Comparison of ENCODE assay signal across 8 mouse cellular contexts in the genomic region with DNA sequence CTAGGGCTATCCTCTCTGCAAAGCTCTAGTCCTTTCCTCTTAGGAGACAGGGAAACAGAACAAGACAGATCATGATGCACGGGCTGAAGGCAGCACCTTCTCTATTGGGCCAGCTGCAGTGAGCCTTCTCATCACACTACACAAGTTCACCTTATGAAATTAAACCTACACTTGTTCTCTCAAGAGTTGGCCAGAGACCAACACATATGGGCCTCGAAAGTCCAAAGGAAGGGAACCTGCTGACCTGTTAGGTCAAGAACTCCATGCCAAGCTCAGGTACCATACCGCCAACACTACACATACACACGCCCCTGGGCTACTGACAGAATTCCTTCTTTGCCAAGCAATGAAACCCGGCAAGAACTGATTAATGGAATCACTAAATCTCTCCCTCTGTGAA. TPM values are rescaled to one million over a fixed set of nuclear protein-coding genes. Genes with fewer than 3 reads are reported as not detected.
DNase-seq lines count a peak whose midpoint lies in the region; ATAC-seq and TF ChIP-seq lines count a peak whose summit lies in the region.

No protein-coding gene starts in this region.

- H3K9me3 ChIP-seq in lung, embryonic 14.5 days (ENCODE audit: low read depth, low read length), result no peaks in the 10 kb centered on the region
- H3K9me3 ChIP-seq in hindbrain, embryonic 15.5 days, result no peaks in the 10 kb centered on the region
- no peaks in the 10 kb centered on the region for H3K9me3 ChIP-seq in midbrain, embryonic 15.5 days

- 33% methylated on average over 5 of the region's 5 CpGs for WGBS in lung, embryonic 14.5 days
- 2% methylated on average over 5 of the region's 5 CpGs for WGBS in cerebellum, adult 2 months
- WGBS in hindbrain, embryonic 15.5 days, result 30% methylated on average over 5 of the region's 5 CpGs
- WGBS in midbrain, embryonic 15.5 days, result 36% methylated on average over 5 of the region's 5 CpGs

- TF ChIP-seq POLR2A in cerebellum, adult 2 months (IDR thresholded peaks at IDR 0.05; ENCODE audit: borderline replicate concordance, insufficient read depth, low read length), result no peak

- H3K9ac ChIP-seq in lung, embryonic 14.5 days, result peak overlapping the region; percentile 86
- H3K9ac ChIP-seq in hindbrain, embryonic 15.5 days, result peak overlapping the region; percentile 90
- peak overlapping the region; percentile 71 for H3K9ac ChIP-seq in midbrain, embryonic 15.5 days

- H3K4me3 ChIP-seq in lung, embryonic 14.5 days (ENCODE audit: low read depth, low read length), result peak overlapping the region; percentile 86
- H3K4me3 ChIP-seq in cerebellum, adult 2 months (replicated peaks; ENCODE audit: insufficient read depth, low read depth, low read length), result peak overlapping the region; percentile 63
- peak overlapping the region; percentile 87 for H3K4me3 ChIP-seq in hindbrain, embryonic 15.5 days
- H3K4me3 ChIP-seq in midbrain, embryonic 15.5 days, result peak overlapping the region; percentile 75

- DNase-seq in lung, embryonic 14.5 days, result no peak
- no peak for DNase-seq in lung, postnatal 4 days
- DNase-seq in cerebellum, adult 2 months, result peak; percentile 56 to 57
- no peak for DNase-seq in T-cell, adult 2 months (ENCODE audit: low spot score)

- H3K27me3 ChIP-seq in lung, embryonic 14.5 days (ENCODE audit: insufficient read depth, low read length), result no peaks in the 10 kb centered on the region
- no peaks in the 10 kb centered on the region for H3K27me3 ChIP-seq in cerebellum, adult 2 months (ENCODE audit: control insufficient read depth, insufficient read depth, low read length)
- H3K27me3 ChIP-seq in hindbrain, embryonic 15.5 days, result no peaks in the 10 kb centered on the region
- H3K27me3 ChIP-seq in midbrain, embryonic 15.5 days (replicated peaks), result no peaks in the 10 kb centered on the region

- peak overlapping the region; percentile 82 for H3K4me2 ChIP-seq in lung, embryonic 14.5 days
- peak overlapping the region; percentile 90 for H3K4me2 ChIP-seq in hindbrain, embryonic 15.5 days
- H3K4me2 ChIP-seq in midbrain, embryonic 15.5 days, result peak overlapping the region; percentile 77

- no peaks in the 10 kb centered on the region for H3K36me3 ChIP-seq in lung, embryonic 14.5 days (ENCODE audit: insufficient read depth)
- no peaks in the 10 kb centered on the region for H3K36me3 ChIP-seq in hindbrain, embryonic 15.5 days
- H3K36me3 ChIP-seq in midbrain, embryonic 15.5 days (replicated peaks), result no peaks in the 10 kb centered on the region

- H3K4me1 ChIP-seq in lung, embryonic 14.5 days (ENCODE audit: insufficient read depth), result peaks cover 10% of the 10 kb centered on the region; the same call in 1 of the 2 replicates
- H3K4me1 ChIP-seq in cerebellum, adult 2 months (ENCODE audit: control insufficient read depth, insufficient read depth, low read length), result peaks cover 6% of the 10 kb centered on the region; the same call in 1 of the 2 replicates
- H3K4me1 ChIP-seq in hindbrain, embryonic 15.5 days (replicated peaks), result peaks cover 28% of the 10 kb centered on the region
- peaks cover 25% of the 10 kb centered on the region for H3K4me1 ChIP-seq in midbrain, embryonic 15.5 days

- no peak for ATAC-seq in lung, embryonic 14.5 days (ENCODE audit: insufficient read depth)
- ATAC-seq in hindbrain, embryonic 15.5 days (ENCODE audit: low FRiP score, low read depth), result no peak
- no peak for ATAC-seq in midbrain, embryonic 15.5 days (replicated peaks)
- ATAC-seq in megakaryocyte progenitor cell, adult 5-6 weeks (replicated peaks; ENCODE audit: poor library complexity), result no peak
- ATAC-seq in erythroid progenitor cell, adult 5-6 weeks (replicated peaks; ENCODE audit: low FRiP score, poor library complexity, severe bottlenecking), result no peak

- TF ChIP-seq CTCF in lung, embryonic 14.5 days (IDR thresholded peaks at IDR 0.05; ENCODE audit: low read depth), result no peak
- no peak for TF ChIP-seq CTCF in cerebellum, adult 2 months (IDR thresholded peaks at IDR 0.05; ENCODE audit: borderline replicate concordance, insufficient read depth, low read depth, low read length)

- H3K27ac ChIP-seq in lung, embryonic 14.5 days (ENCODE audit: low read depth), result no peak overlapping the region
- H3K27ac ChIP-seq in cerebellum, adult 2 months (ENCODE audit: insufficient read depth, low read length), result peak overlapping the region; percentile 30; the same call in 1 of the 2 replicates
- H3K27ac ChIP-seq in hindbrain, embryonic 15.5 days (replicated peaks), result peak overlapping the region; percentile 88; the same call in 1 of the 2 replicates
- H3K27ac ChIP-seq in midbrain, embryonic 15.5 days, result no peak overlapping the region

RNA-seq across cellular contexts. Expression of a gene that starts 0.5 kb away (rescaled TPM):
- not detected in 2 replicates for polyA plus RNA-seq in lung, embryonic 14.5 days (2014; fragmentation: Nextera tagmentation; extraction: Ambion mirVana)
- not detected in 2 replicates for polyA plus RNA-seq in cerebellum, adult 2 months (2012; rRNA removed)
- not detected in 2 replicates for polyA plus RNA-seq in hindbrain, embryonic 15.5 days (2015; fragmentation: Nextera tagmentation; extraction: Ambion mirVana)
- not detected in 2 replicates for polyA plus RNA-seq in midbrain, embryonic 15.5 days (2015; fragmentation: Nextera tagmentation; extraction: Ambion mirVana)
- total RNA-seq in megakaryocyte progenitor cell, adult 5-6 weeks (2015), result not detected in 2 replicates
- total RNA-seq in megakaryocyte progenitor cell, adult 5-6 weeks (2017), result not detected in 2 replicates
- total RNA-seq in erythroid progenitor cell, adult 5-6 weeks (2015; ENCODE audit: low replicate concordance), result not detected in 2 replicates
- total RNA-seq in erythroid progenitor cell, adult 5-6 weeks (2017; ENCODE audit: low replicate concordance), result not detected in 2 replicates

RNA-seq across cellular contexts. Expression of a gene that starts 1.1 kb away (rescaled TPM):
- 31.7 and 32.4 TPM in 2 replicates for polyA plus RNA-seq in lung, embryonic 14.5 days (2014; fragmentation: Nextera tagmentation; extraction: Ambion mirVana)
- polyA plus RNA-seq in cerebellum, adult 2 months (2012; rRNA removed), result 32.4 and 34.1 TPM in 2 replicates
- 31.7 and 34.6 TPM in 2 replicates for polyA plus RNA-seq in hindbrain, embryonic 15.5 days (2015; fragmentation: Nextera tagmentation; extraction: Ambion mirVana)
- 25.9 and 29.8 TPM in 2 replicates for polyA plus RNA-seq in midbrain, embryonic 15.5 days (2015; fragmentation: Nextera tagmentation; extraction: Ambion mirVana)
- 39.5 and 43.0 TPM in 2 replicates for total RNA-seq in megakaryocyte progenitor cell, adult 5-6 weeks (2015)
- 57.3 and 60.1 TPM in 2 replicates for total RNA-seq in megakaryocyte progenitor cell, adult 5-6 weeks (2017)
- total RNA-seq in erythroid progenitor cell, adult 5-6 weeks (2015; ENCODE audit: low replicate concordance), result 14.7 and 17.3 TPM in 2 replicates
- total RNA-seq in erythroid progenitor cell, adult 5-6 weeks (2017; ENCODE audit: low replicate concordance), result 14.8 and 16.8 TPM in 2 replicates

Comparison
In these comparisons a context has a peak if more than half of its experiments do, and no peak if none do; other contexts are left out.
1. DNase-seq: peak in cerebellum, adult 2 months (2 of 2); none in lung, embryonic 14.5 days (single experiment), lung, postnatal 4 days (0 of 2) and T-cell, adult 2 months (single experiment).
2. H3K27ac ChIP-seq: peak in cerebellum, adult 2 months (single experiment) and hindbrain, embryonic 15.5 days (single experiment); none in lung, embryonic 14.5 days (single experiment) and midbrain, embryonic 15.5 days (single experiment).
3. Peak in every context shown above with its lines, with median percentiles within 50 percentile points of each other: H3K4me2 ChIP-seq, H3K4me3 ChIP-seq and H3K9ac ChIP-seq.